Mouse (Mus musculus): Measurements from ENCODE around the gene Adprhl2. TPM values are rescaled to one million over a fixed set of nuclear protein-coding genes. Genes with fewer than 3 reads are reported as not detected.

The Adprhl2 gene
- total RNA-seq, 1 experiment from 2014 or later = 21.9 TPM

DNA sequence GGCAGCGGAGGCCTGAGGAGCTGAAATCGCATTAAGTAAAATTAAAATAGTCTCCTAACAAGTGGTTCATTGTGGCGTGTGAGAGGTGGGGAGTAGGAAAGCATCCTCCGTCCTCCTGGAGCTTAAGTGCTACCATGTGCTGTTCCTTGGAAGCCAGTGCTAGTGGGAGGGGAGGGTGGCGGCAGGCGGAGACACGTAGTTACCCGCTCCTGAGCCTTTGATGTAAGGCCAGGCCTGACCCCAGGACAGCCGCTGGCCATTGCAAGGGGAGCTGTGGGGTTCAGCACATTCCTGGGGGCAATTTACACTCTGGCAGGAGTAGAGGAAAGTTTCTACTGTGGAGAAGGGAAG, 43.0 kb downstream of the Adprhl2 start:
- no peak for ATAC-seq (ENCODE audit: extremely low read depth, insufficient number of reproducible peaks, low FRiP score, poor library complexity, severe bottlenecking)

DNA sequence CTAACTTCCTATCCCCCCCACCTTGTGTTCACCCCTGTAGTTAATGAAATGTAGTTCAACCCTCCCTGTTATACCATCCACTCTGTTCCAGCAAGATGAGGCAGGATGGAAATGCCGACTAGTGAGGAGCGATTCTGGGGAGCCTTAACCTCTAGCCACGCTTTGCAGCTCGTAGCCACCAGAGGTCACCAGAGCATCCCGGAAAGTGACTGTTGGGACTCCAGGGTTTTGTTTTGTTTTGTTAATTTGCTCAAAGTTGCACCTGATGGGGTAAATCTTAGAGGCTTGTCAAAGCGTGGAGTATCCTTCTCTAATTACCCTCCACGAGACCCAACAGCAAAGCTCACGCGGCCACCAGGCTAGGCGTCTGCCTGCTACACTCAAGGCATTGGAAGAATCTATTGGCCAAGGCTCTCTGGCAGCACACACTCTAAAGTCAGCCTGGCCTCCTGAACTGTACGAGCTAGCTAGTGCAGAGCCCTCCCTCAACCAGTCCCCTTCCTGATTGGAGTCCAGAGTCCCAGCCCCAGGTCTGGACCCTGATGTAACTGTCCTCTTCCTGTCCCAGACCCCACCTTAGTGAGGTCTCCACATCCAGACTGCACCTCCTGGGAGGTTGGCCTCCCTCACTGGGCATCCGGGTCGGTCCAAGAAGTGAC, 43.5 kb downstream of the Adprhl2 start:
- peak; percentile 47; the same call in 1 of the 2 replicates for ATAC-seq (ENCODE audit: extremely low read depth, insufficient number of reproducible peaks, low FRiP score, poor library complexity, severe bottlenecking)

DNA sequence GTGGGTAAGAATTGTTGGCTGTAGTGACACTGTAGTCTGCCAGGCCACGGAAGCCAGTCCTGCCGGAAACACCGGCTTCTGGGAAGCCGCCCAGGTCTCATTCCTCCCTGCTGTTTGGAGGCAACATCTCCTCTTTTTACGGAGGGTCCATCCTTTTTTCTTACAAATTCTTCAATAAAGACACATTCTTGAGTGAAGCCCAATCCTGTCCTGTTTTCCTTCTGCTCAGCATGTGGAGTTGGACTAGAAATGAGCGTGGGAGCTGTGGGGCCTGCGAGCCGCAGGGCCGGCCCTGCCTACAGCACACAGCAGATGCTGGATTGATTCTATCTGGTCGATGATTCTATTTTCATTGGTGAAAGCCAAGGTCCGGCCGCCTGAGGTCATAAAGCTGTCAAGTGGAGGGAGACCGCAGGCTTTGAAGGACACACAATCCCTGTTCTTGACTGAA, 45.8 kb downstream of the Adprhl2 start:
- ATAC-seq (ENCODE audit: extremely low read depth, insufficient number of reproducible peaks, low FRiP score, poor library complexity, severe bottlenecking) = no peak

DNA sequence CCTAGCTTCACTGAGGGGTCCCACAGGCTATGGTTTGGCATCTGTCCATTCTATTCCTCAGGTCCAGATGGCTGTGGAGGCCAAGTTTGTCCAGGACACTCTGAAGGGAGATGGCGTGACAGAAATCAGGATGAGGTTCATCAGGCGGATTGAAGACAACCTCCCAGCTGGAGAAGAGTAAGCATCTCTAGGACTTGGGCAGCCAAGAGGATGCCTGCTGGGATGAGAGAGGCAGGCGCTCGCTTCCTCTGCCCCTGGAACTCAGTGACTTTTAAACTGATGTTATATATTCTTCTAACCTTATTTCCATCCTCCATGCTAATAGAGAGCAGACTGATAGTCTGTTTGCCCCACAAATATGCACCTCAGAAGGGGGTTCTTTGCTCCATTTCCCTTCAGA, 46.4 kb downstream of the Adprhl2 start:
- no peak for ATAC-seq (ENCODE audit: extremely low read depth, insufficient number of reproducible peaks, low FRiP score, poor library complexity, severe bottlenecking)

DNA sequence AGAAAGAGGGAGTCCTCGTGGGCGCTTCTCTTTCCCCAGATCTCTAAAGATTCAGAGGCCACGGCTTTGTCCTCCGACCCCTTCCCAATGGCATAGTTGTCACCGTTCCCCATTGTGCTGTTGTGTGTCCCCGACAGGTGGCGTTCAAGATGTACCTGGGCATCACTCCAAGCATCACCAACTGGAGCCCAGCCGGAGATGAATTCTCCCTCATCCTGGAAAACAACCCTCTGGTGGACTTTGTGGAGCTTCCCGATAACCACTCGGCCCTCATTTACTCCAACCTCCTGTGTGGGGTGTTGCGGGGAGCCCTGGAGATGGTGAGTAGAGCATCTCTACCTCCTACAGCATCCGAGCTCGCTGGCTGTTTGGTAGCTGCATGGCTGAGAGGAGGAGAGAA, 47.8 kb downstream of the Adprhl2 start:
- no peak for ATAC-seq (ENCODE audit: extremely low read depth, insufficient number of reproducible peaks, low FRiP score, poor library complexity, severe bottlenecking)

DNA sequence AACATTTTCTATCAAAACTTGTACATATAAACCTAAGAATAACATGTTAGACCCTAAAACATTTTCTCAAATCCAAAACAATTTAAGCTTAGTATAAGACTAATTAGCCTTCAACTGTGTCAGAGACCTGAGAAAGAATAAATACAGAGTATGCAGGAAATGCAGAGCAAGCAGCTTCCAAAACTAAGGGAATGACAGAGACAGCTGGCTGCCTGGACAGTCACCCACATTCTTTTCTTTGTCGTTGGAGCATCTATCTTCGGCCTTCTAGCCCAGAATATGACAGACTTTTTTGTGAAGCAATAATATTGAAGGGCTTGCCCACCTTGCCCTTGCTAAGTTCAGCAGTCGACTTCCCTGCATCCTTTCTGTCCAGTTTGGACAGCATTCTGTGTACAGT, 52.2 kb downstream of the Adprhl2 start:
- no peak for ATAC-seq (ENCODE audit: extremely low read depth, insufficient number of reproducible peaks, low FRiP score, poor library complexity, severe bottlenecking)

Other genes starting within 250 kb of the Adprhl2 start
- 19.4 and 29.0 TPM in 2 replicates for gene Lsm10, start 225.1 kb downstream of the Adprhl2 start, total RNA-seq (2017)
- gene Stk40, start 217.7 kb downstream of the Adprhl2 start, total RNA-seq (2017) = 65.2 and 66.7 TPM in 2 replicates
- 3.1 and 4.4 TPM in 2 replicates for gene Eva1b, start 174.0 kb downstream of the Adprhl2 start, total RNA-seq (2017)
- gene Sh3d21, start 158.2 kb downstream of the Adprhl2 start, total RNA-seq (2017) = 0.81 and 0.86 TPM in 2 replicates
- gene Thrap3, start 118.9 kb downstream of the Adprhl2 start, total RNA-seq (2017) = 378 and 401 TPM in 2 replicates
- 104 and 115 TPM in 2 replicates for gene Map7d1, start 65.4 kb downstream of the Adprhl2 start, total RNA-seq (2017)
- gene Trappc3, start 59.4 kb downstream of the Adprhl2 start, total RNA-seq (2017) = 33.1 and 37.7 TPM in 2 replicates
- gene Col8a2, start 34.9 kb downstream of the Adprhl2 start, total RNA-seq (2017) = not detected in 2 replicates
- gene Tekt2, start 4.0 kb upstream of the Adprhl2 start, total RNA-seq (2017) = not detected in 2 replicates
- 9.7 and 9.9 TPM in 2 replicates for gene Ago3, start 107.9 kb upstream of the Adprhl2 start, total RNA-seq (2017)
- gene Ago1, start 146.9 kb upstream of the Adprhl2 start, total RNA-seq (2017) = 27.0 and 27.8 TPM in 2 replicates
- 18.7 and 22.1 TPM in 2 replicates for gene Ago4, start 211.8 kb upstream of the Adprhl2 start, total RNA-seq (2017)
- 4.5 and 9.7 TPM in 2 replicates for gene Clspn, start 235.2 kb upstream of the Adprhl2 start, total RNA-seq (2017)